Mouse (Mus musculus): Measurements from ENCODE around the gene Klhl42.

The Klhl42 gene

DNA sequence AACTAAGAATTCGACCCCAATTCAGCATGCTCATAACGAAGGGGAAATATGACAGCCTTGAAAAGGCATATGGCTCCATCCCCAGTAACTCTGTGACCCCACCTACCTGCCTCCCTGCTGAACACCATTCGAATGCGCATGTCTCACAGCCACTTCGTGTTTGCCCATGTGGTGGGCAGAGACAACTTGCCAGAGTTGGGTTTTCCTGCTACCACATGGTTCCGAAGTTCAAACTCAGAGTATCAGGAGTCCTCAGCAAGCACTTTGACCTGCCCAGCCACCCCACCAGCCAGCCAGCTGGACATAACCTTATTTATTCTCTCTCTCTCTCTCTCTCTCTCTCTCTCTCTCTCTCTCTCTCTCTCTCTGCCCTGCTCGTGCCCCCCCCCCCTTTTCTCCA, 3.4 kb upstream of the Klhl42 start:
- peak; percentile 76 to 84 for DNase-seq

GRCm38 (mm10) chr6:147088517-147088916, 2.7 kb upstream of the Klhl42 start:
- no peak for DNase-seq

DNA sequence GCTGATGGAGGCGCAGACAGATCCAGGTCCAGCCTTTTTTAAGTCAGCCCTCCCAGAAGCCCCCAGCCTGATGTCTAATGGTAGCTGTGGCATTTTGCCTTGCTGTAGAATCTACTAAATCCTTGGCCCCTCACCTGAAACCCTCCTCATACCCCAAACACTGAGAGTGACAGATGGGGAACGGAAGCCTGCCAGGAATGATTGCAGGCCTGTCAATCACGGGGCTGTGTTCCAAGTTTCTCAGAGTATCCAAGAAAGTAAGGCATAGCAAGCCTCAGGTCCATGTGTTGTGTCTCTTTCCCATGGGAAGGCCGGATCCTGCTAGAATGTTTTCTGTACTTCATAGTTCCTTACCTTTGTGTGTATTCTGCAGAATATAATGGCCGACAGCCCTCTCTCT, 988 bp upstream of the Klhl42 start:
- DNase-seq: no peak

DNA sequence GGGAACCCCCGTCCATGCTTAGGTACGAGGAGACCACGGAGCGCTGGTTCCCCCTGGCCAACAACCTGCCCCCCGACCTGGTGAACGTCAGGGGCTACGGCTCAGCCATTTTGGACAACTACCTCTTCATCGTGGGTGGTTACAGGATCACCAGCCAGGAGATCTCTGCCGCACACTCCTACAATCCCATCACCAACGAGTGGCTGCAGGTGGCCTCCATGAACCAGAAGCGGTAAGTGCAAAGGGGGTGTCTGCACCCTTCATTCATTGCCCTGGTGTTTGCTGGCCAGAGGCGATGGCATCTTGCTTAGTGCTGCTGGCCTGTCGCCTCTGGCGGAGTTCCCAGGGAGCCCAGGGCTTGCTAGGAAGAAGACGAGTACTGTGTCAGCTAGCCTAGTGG, 957 bp downstream of the Klhl42 start:
- DNase-seq: peak; percentile 51 to 79

- DNase-seq: no peak
Observed at GRCm38 (mm10) chr6:147094771-147095170, 3.6 kb downstream of the Klhl42 start.

DNA sequence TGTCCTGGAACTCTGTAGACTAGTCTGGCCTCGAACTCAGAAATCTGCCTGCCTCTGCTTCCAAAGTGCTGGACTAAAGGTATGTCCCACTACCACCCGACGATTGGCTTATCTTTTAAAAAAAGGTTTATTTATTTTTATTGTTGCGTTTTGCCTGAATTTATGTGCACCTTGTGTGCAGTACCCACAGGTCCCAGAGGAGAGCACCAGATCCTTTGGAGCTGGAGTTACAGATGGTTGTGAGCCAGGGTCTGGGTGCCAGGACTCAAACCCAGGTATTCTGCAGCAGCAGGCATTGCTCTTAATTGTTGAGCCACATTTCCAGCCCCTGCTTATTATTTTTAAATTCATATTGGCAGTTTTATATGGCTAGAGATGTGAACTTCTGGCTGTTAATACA, 4.9 kb downstream of the Klhl42 start:
- DNase-seq: no peak

- no peak for DNase-seq
Observed at GRCm38 (mm10) chr6:147096934-147097333, 5.8 kb downstream of the Klhl42 start.

GRCm38 (mm10) chr6:147097346-147097929, 6.3 kb downstream of the Klhl42 start:
- no peak for DNase-seq

DNA sequence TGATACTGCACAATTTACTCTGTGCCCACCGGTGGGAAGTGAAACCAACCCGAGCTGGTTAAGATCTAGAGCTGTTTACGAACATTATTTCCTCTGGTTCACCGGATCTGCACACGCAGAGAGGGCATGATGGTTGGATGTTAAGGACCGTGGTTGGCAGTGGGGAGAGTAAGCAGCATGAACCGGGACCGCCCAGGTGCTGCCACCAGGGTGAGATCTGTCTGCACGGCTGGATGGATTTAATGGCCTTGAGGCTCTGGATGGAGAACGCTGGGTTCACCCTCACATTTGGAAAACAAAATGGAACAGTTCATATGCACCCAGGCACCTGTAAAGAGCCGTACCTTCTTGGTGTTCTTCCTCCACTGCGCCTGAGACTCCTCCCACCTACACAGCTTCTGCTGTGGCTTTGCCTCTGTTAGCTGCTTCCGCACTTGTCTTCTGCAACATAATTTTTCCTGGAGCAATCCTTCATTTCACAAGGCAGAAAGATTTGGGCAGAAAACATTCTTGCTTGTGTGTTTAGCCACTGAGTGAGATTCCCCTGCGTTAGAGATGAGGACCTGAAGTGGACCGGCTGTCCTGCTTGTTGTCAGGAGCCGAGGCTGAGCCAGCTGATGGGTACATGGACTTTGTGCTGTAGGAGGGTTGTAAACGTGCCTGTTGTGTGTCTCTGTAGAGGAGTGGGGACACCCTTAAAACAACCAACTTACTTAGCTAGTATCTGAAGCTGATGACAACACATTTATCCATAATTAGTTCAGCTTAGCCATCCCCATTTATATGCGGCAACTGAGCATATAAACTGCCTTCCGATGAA, 8.5 kb downstream of the Klhl42 start:
- DNase-seq: peak; percentile 41 to 53

DNA sequence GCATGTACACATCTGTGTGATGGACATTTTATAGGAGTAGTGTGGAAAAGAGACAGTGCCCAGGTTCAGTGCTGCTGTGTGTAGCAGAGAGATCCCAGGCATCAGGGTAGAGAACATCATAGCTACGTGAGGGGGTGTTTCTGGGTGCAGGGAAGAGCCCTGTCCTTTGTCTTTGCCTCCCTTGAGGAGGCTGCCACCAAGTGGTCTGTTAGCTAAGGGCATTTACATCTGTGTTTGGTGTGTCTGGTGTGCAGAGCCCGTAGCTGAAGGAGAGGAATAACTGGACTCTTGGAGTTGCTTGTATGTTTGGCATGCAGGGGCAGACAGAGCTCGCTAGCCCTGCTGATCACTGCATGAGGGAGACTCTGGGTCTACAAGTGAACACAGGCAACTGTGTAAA, 11.1 kb downstream of the Klhl42 start:
- DNase-seq: peak in 1 of 2 experiments; percentile 29

DNA sequence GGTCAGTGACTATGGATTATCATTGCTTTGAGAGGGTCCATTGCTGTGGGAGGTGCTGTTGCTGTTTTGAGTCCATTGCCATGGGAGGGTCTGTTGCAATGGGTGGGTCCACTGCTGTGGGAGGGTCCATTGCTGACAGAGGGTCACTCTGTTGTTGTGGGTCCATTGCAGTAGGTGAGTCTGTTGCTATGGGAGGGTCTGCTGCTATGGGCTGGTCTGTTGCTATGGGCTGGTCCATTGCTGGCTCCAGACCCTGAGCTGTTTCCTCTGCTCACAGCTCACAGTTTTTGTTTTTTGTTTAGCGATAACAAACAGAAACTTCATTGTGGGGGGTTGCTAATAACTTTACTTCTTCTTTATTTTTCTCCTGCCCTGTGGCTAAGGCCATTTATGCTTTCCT, 14.3 kb downstream of the Klhl42 start:
- DNase-seq: no peak

- peak; percentile 19 to 49 for DNase-seq
Observed at GRCm38 (mm10) chr6:147106716-147107115, 15.5 kb downstream of the Klhl42 start.

- no peak for DNase-seq
Observed at GRCm38 (mm10) chr6:147109283-147109682, 18.1 kb downstream of the Klhl42 start.

DNA sequence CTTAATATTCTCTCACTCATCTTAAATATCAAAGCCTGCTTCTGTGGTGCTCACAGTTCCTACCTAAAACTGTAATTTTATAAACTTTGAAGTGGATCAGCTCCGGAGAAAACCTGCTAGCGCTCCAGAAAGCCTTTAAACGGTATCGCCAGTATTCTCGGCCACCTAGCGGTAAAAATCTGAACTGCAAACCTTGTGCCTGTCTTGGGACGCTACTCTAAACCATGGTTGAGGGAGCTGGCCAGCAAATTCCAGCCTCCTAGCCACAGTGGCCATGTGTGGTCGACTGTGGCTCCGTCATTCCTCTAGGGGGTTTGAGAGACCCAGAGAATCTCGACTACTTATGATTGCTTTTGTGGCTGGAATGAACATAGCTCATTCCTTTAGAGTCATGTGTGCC, 25.4 kb downstream of the Klhl42 start:
- DNase-seq: peak; percentile 84 to 97

- DNase-seq: no peak
Observed at GRCm38 (mm10) chr6:147117764-147118163, 26.6 kb downstream of the Klhl42 start.

GRCm38 (mm10) chr6:147118190-147118589, 27.0 kb downstream of the Klhl42 start:
- no peak for DNase-seq

DNA sequence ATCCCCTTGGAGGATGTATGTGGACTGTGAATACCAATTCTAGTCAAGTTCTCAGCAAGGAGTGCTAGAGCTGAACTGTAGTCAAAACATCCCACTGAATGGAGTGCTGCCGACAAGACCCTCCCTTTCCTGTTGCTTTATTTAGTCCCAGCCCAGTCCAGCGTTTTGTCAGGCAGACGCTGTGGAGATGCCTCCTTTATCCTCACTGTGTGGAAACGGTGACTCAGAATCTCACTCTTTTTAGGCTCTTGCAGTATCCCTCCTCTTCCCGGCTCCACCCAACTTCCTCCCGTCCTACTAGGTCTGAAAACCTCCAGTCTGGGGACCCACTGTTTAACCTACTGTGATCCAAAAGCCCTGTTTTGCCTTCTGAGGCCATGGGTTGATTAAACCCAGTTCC, 30.1 kb downstream of the Klhl42 start:
- peak in 1 of 2 experiments; percentile 16 for DNase-seq

- no peak for DNase-seq
Observed at GRCm38 (mm10) chr6:147127239-147127638, 36.1 kb downstream of the Klhl42 start.

DNA sequence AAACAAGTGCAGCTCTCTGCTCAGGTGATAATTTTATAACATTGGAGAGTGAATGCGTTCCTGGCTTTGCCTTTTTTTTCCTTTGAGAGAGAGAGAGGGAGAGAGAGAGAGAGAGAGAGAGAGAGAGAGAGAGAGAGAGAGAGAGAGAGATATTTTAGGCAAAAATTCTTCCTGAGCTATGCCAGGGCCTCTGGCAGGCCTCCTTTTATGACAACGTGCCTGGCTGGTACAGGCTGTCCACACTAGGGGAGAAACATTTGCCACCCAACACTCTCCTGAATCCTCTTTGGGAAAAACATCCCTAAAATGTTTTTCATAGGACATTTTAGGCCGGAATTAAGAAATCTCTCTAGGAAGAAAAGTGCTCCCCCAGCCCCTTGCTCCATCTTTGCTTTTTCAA, 47.1 kb downstream of the Klhl42 start:
- no peak for DNase-seq

- DNase-seq: no peak
Observed at GRCm38 (mm10) chr6:147140600-147141154, 49.5 kb downstream of the Klhl42 start.

GRCm38 (mm10) chr6:147144664-147145063, 53.5 kb downstream of the Klhl42 start:
- no peak for DNase-seq

DNA sequence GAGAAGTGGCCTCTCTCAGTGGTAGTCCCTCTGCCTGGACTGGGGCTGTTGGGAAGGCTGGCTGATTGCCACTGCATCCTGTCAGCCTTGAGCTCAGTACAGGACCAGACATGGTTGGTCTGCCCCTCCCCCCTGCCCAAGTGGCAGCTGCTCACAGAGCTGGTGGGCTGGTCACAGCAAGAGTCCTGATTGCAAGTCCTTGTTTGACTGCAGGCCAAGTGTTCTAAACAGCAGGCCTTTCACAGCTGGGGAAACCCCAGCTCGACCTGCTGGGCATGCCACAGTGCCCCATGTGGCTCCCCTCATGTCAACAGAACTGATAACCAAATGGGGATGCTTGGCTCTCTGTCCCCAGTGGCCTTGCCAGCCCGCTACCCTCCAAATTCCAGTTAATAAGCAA, 54.1 kb downstream of the Klhl42 start:
- DNase-seq: no peak

GRCm38 (mm10) chr6:147145753-147146152, 54.6 kb downstream of the Klhl42 start:
- DNase-seq: no peak

GRCm38 (mm10) chr6:147151069-147151468, 59.9 kb downstream of the Klhl42 start:
- DNase-seq: no peak
